Mouse (Mus musculus): Measurements from ENCODE around the gene Gabrd. TPM values are rescaled to one million over a fixed set of nuclear protein-coding genes. Genes with fewer than 3 reads are reported as not detected.

The Gabrd gene
- total and polyA plus RNA-seq, 3 experiments = 0.50 to 1.1 TPM; not detected in 1

GRCm38 (mm10) chr4:155401121-155401520 lies 3.2 kb upstream of the Gabrd start:
- no peaks in the 10 kb centered on the region for H3K27me3 ChIP-seq (ENCODE audit: control insufficient read depth in 1 of 2, insufficient read depth in 2 of 2, low read length in 2 of 2)
- no peak overlapping the region for H3K9ac ChIP-seq (ENCODE audit: control insufficient read depth, low read depth, low read length, poor library complexity, severe bottlenecking)
- no peak overlapping the region for H3K4me3 ChIP-seq (ENCODE audit: control insufficient read depth in 1 of 2, insufficient read depth in 1 of 2, low read depth in 2 of 2, low read length in 2 of 2)
- H3K9me3 ChIP-seq (replicated peaks; ENCODE audit: insufficient read depth, low read length) = no peaks in the 10 kb centered on the region
- no peak for DNase-seq (ENCODE audit: low read depth, low spot score)
- H3K36me3 ChIP-seq (ENCODE audit: control insufficient read depth in 1 of 2, insufficient read depth in 2 of 2, low read length in 2 of 2) = no peaks in the 10 kb centered on the region
- no peaks in the 10 kb centered on the region for H3K4me1 ChIP-seq (ENCODE audit: control insufficient read depth in 1 of 2, insufficient read depth in 2 of 2, low read length in 2 of 2)
- no peak overlapping the region for H3K27ac ChIP-seq (ENCODE audit: control insufficient read depth, low read depth, low read length)
- H3K79me2 ChIP-seq (ENCODE audit: control insufficient read depth, insufficient read depth, low read length, poor library complexity) = no peaks in the 10 kb centered on the region
- TF ChIP-seq ZNF384 (IDR thresholded peaks at IDR 0.05; ENCODE audit: low read depth, low read length) (no peak), MEF2A (IDR thresholded peaks at IDR 0.05; ENCODE audit: extremely low read depth, insufficient replicate concordance, low read depth, low read length, poor library complexity, severe bottlenecking) (no peak), ELF1 (IDR thresholded peaks at IDR 0.05; ENCODE audit: low read depth, low read length) (no peak), TBP (IDR thresholded peaks at IDR 0.05; ENCODE audit: low read depth, low read length) (no peak), USF1 (IDR thresholded peaks at IDR 0.05; ENCODE audit: low read depth, low read length) (no peak), CHD2 (IDR thresholded peaks at IDR 0.05; ENCODE audit: low read length) (no peak)

- Histone ChIP-seq H3K4me1 (ENCODE audit: control insufficient read depth in 1 of 2, insufficient read depth in 2 of 2, low read length in 2 of 2) (no peaks in the 10 kb centered on the region), H3K27me3 (ENCODE audit: control insufficient read depth in 1 of 2, insufficient read depth in 2 of 2, low read length in 2 of 2) (peaks cover 0 to 2% of the 10 kb centered on the region in 2 experiments; a peak in 1 of 4 replicates), H3K9ac (ENCODE audit: control insufficient read depth, low read depth, low read length, poor library complexity, severe bottlenecking) (no peak overlapping the region), H3K79me2 (ENCODE audit: control insufficient read depth, insufficient read depth, low read length, poor library complexity) (no peaks in the 10 kb centered on the region), H3K27ac (ENCODE audit: control insufficient read depth, low read depth, low read length) (no peak overlapping the region), H3K4me3 (ENCODE audit: control insufficient read depth in 1 of 2, insufficient read depth in 1 of 2, low read depth in 2 of 2, low read length in 2 of 2) (no peak overlapping the region), H3K9me3 (replicated peaks; ENCODE audit: insufficient read depth, low read length) (no peaks in the 10 kb centered on the region), H3K36me3 (ENCODE audit: control insufficient read depth in 1 of 2, insufficient read depth in 2 of 2, low read length in 2 of 2) (no peaks in the 10 kb centered on the region)
- TF ChIP-seq USF1 (IDR thresholded peaks at IDR 0.05; ENCODE audit: low read depth, low read length) (no peak), ZMIZ1 (IDR thresholded peaks at IDR 0.05; ENCODE audit: low read depth, low read length) (no peak), ZKSCAN1 (IDR thresholded peaks at IDR 0.05; ENCODE audit: low read depth, low read length) (no peak), MYB (IDR thresholded peaks at IDR 0.05; ENCODE audit: low read depth, low read length) (no peak), POLR2AphosphoS2 (IDR thresholded peaks at IDR 0.05; ENCODE audit: low read length) (no peak), MYC (IDR thresholded peaks at IDR 0.05; ENCODE audit: low read depth, low read length) (no peak), TCF12 (IDR thresholded peaks at IDR 0.05; ENCODE audit: low read depth, low read length) (no peak), NELFE (IDR thresholded peaks at IDR 0.05; ENCODE audit: low read depth, low read length) (no peak), RCOR1 (IDR thresholded peaks at IDR 0.05; ENCODE audit: low read depth, low read length) (no peak), GABPA (IDR thresholded peaks at IDR 0.05; ENCODE audit: low read depth, low read length) (no peak), CHD1 (IDR thresholded peaks at IDR 0.05; ENCODE audit: low read depth, low read length) (no peak), ELF1 (IDR thresholded peaks at IDR 0.05; ENCODE audit: low read depth, low read length) (no peak), EP300 (IDR thresholded peaks at IDR 0.05; ENCODE audit: low read depth in 1 of 2, low read length in 2 of 2) (no peak), SIN3A (IDR thresholded peaks at IDR 0.05; ENCODE audit: low read length) (no peak), TAL1 (IDR thresholded peaks at IDR 0.05; ENCODE audit: low read length) (no peak)
- no peak for DNase-seq (ENCODE audit: low read depth, low spot score)
These were observed 269 bp upstream of the Gabrd start for GRCm38 (mm10) chr4:155398222-155398540.

Measured in MEL (cell line).